Mouse (Mus musculus) liver, postnatal 0 days (tissue): Measurements from ENCODE around the gene Cbll1.

Source experiments
- CTCF ChIP-seq: sonication (generic); IDR thresholded peaks from 2 replicates; pipeline ENCODE4 v1.5.1; 2016; ENCODE audit warnings: antibody characterized with exemption, low read depth
- EP300 ChIP-seq: IDR thresholded peaks from 2 replicates; pipeline ENCODE4 v1.6.1; 2016; ENCODE audit warnings: antibody characterized with exemption, low read depth, mild to moderate bottlenecking

- no peak for TF ChIP-seq CTCF
- no peak for TF ChIP-seq EP300
Measured at GRCm38 (mm10) chr12:31456271-31456670, 43.1 kb downstream of the Cbll1 start.
